Mouse (Mus musculus) myocyte (in vitro differentiated cells): ENCODE measurements around the gene Itgax. TPM values are rescaled to one million over a fixed set of nuclear protein-coding genes. Genes with fewer than 3 reads are reported as not detected.

ENCODE experiments used
- H3K27me3 ChIP-seq: one replicate; pipeline ENCODE4 v1.6.1; 2011; ENCODE audit not compliant: control insufficient read depth, insufficient read depth, insufficient read length
- H3K36me3 ChIP-seq: one replicate; pipeline ENCODE4 v1.6.1; 2011; ENCODE audit not compliant: control insufficient read depth, insufficient read depth
- H3K4me2 ChIP-seq: one replicate; pipeline ENCODE4 v1.6.1; 2011; ENCODE audit warnings: low read depth, control low read depth
- H3K4me3 ChIP-seq: one replicate; pipeline ENCODE4 v1.5.1; 2011; ENCODE audit warnings: mild to moderate bottlenecking, control low read depth, moderate library complexity
- H3K79me2 ChIP-seq: one replicate; pipeline ENCODE4 v1.6.1; 2011; ENCODE audit not compliant: control insufficient read depth, insufficient read depth
- H3ac ChIP-seq: one replicate; pipeline ENCODE4 v1.6.1; 2011; ENCODE audit not compliant: control insufficient read depth, insufficient read length
- CEBPB ChIP-seq: IDR thresholded peaks from 2 replicates; pipeline ENCODE4 v1.6.1; 2011; ENCODE audit warnings: mild to moderate bottlenecking, moderate library complexity; ENCODE audit not compliant: poor library complexity, insufficient read depth, severe bottlenecking
- E2F4 ChIP-seq: IDR thresholded peaks from one replicate; pipeline ENCODE4 v1.6.1; 2011; ENCODE audit warnings: mild to moderate bottlenecking, control low read depth, moderate library complexity; ENCODE audit not compliant: insufficient read depth
- MAX ChIP-seq: IDR thresholded peaks from one replicate; pipeline ENCODE4 v1.6.1; 2011; ENCODE audit warnings: low read depth, mild to moderate bottlenecking, control low read depth
- MYOD1 ChIP-seq, 3 experiments: IDR thresholded peaks; one replicate each; pipeline ENCODE4 v1.6.1; 2011; ENCODE audit warnings: control low read depth in 2 of 3, low read depth in 2 of 3, mild to moderate bottlenecking in 2 of 3, moderate library complexity in 1 of 3; ENCODE audit not compliant: insufficient read length in 2 of 3, control insufficient read depth in 1 of 3
- MYOG ChIP-seq, 3 experiments: IDR thresholded peaks; one replicate each; pipeline ENCODE4 v1.6.1; 2011; ENCODE audit warnings: control low read depth in 2 of 3, low read depth in 2 of 3, mild to moderate bottlenecking in 2 of 3; ENCODE audit not compliant: insufficient read length in 2 of 3, control insufficient read depth in 1 of 3, insufficient read depth in 1 of 3
- POLR2A ChIP-seq: IDR thresholded peaks from one replicate; pipeline ENCODE4 v1.6.1; 2011; ENCODE audit warnings: low read depth, mild to moderate bottlenecking, control low read depth, moderate library complexity; ENCODE audit not compliant: insufficient read length
- POLR2AphosphoS2 ChIP-seq: IDR thresholded peaks from one replicate; pipeline ENCODE4 v1.6.1; 2011; ENCODE audit warnings: low read depth, control low read depth; ENCODE audit not compliant: insufficient read length
- REST ChIP-seq: IDR thresholded peaks from one replicate; pipeline ENCODE4 v1.6.1; 2011; ENCODE audit warnings: mild to moderate bottlenecking, control low read depth, moderate library complexity; ENCODE audit not compliant: insufficient read depth, insufficient read length
- SRF ChIP-seq: IDR thresholded peaks from one replicate; pipeline ENCODE4 v1.6.1; 2011; ENCODE audit warnings: low read depth; ENCODE audit not compliant: control insufficient read depth, insufficient read length
- TCF12 ChIP-seq: IDR thresholded peaks from one replicate; pipeline ENCODE4 v1.6.1; 2011; ENCODE audit warnings: mild to moderate bottlenecking, control low read depth; ENCODE audit not compliant: poor library complexity, insufficient read depth, severe bottlenecking
- TCF3 ChIP-seq: IDR thresholded peaks from one replicate; pipeline ENCODE4 v1.6.1; 2011; ENCODE audit warnings: low read depth, control low read depth; ENCODE audit not compliant: insufficient read length
- USF1 ChIP-seq: IDR thresholded peaks from one replicate; pipeline ENCODE4 v1.6.1; 2011; ENCODE audit warnings: low read depth, mild to moderate bottlenecking, control low read depth, moderate library complexity
- polyA plus RNA-seq: library from polyadenylated mRNA; unstranded; fragments of >200 nt; fragmentation: generic; extraction: Trizol; gene quantifications from one replicate; pipeline ENCODE4 v1.2.1, GENCODE M21; 2012; ENCODE audit warnings: missing spikeins

Gene Itgax
- polyA plus RNA-seq: not detected

GRCm38 (mm10) chr7:128128741-128129720, at the start of gene Itgax:
TSS of gene Itgax (plus strand) at chr7:128129547.
- H3K4me2 ChIP-seq: no peak within 1 kb of the TSS
- H3ac ChIP-seq: no peak within 1 kb of the TSS
- no peaks in the 10 kb centered on the region for H3K36me3 ChIP-seq
- H3K4me3 ChIP-seq: no peak within 1 kb of the TSS
- H3K79me2 ChIP-seq: no peaks in the 10 kb centered on the region
- peaks cover 48% of the 10 kb centered on the region for H3K27me3 ChIP-seq
- TF ChIP-seq CEBPB (no peak), TCF3 (no peak), REST (no peak), MYOG (IDR thresholded peaks at IDR 0.05; ENCODE audit: control insufficient read depth in 1 of 3, insufficient read depth in 1 of 3, insufficient read length in 2 of 3, low read depth in 2 of 3) (no peak), POLR2AphosphoS2 (no peak), USF1 (no peak), SRF (no peak), MYOD1 (IDR thresholded peaks at IDR 0.05; ENCODE audit: control insufficient read depth in 1 of 3, insufficient read length in 2 of 3, low read depth in 2 of 3) (no peak), TCF12 (no peak), POLR2A (no peak), MAX (no peak), E2F4 (no peak)

- no peaks in the 10 kb centered on the region for H3K36me3 ChIP-seq
- H3ac ChIP-seq: no peak overlapping the region
- TF ChIP-seq POLR2A (no peak), MAX (no peak), REST (no peak), USF1 (no peak), MYOG (IDR thresholded peaks at IDR 0.05; ENCODE audit: control insufficient read depth in 1 of 3, insufficient read depth in 1 of 3, insufficient read length in 2 of 3, low read depth in 2 of 3) (peak in 1 of 3 experiments; percentile 79), POLR2AphosphoS2 (no peak), TCF3 (peak; percentile 60), E2F4 (no peak), SRF (no peak), TCF12 (peak; percentile 13), MYOD1 (IDR thresholded peaks at IDR 0.05; ENCODE audit: control insufficient read depth in 1 of 3, insufficient read length in 2 of 3, low read depth in 2 of 3) (peak in 2 of 3 experiments; percentile 63 to 82), CEBPB (no peak)
- H3K4me3 ChIP-seq: no peak overlapping the region
- H3K4me2 ChIP-seq: no peak overlapping the region
- no peaks in the 10 kb centered on the region for H3K79me2 ChIP-seq
- peaks cover 8% of the 10 kb centered on the region for H3K27me3 ChIP-seq
These were observed 49.3 kb upstream of the Itgax start for GRCm38 (mm10) chr7:128080012-128080411.

- no peak overlapping the region for H3K4me2 ChIP-seq
- H3K36me3 ChIP-seq: no peaks in the 10 kb centered on the region
- no peaks in the 10 kb centered on the region for H3K27me3 ChIP-seq
- H3K79me2 ChIP-seq: no peaks in the 10 kb centered on the region
- TF ChIP-seq TCF3: no peak
- TF ChIP-seq POLR2AphosphoS2: no peak
- no peak overlapping the region for H3K4me3 ChIP-seq
- H3ac ChIP-seq: no peak overlapping the region
These were observed 40.2 kb upstream of the Itgax start for GRCm38 (mm10) chr7:128089141-128089540.

- H3K4me2 ChIP-seq: no peak overlapping the region
- no peaks in the 10 kb centered on the region for H3K36me3 ChIP-seq
- H3K79me2 ChIP-seq: no peaks in the 10 kb centered on the region
- H3ac ChIP-seq: no peak overlapping the region
- peaks cover 2% of the 10 kb centered on the region for H3K27me3 ChIP-seq
- no peak for TF ChIP-seq MYOD1 (IDR thresholded peaks at IDR 0.05; ENCODE audit: control insufficient read depth in 1 of 3, insufficient read length in 2 of 3, low read depth in 2 of 3)
- TF ChIP-seq TCF12: no peak
- no peak for TF ChIP-seq POLR2A
- TF ChIP-seq USF1: no peak
- no peak for TF ChIP-seq POLR2AphosphoS2
- TF ChIP-seq E2F4: no peak
- no peak for TF ChIP-seq TCF3
- no peak for TF ChIP-seq SRF
- no peak for TF ChIP-seq MYOG (IDR thresholded peaks at IDR 0.05; ENCODE audit: control insufficient read depth in 1 of 3, insufficient read depth in 1 of 3, insufficient read length in 2 of 3, low read depth in 2 of 3)
- TF ChIP-seq CEBPB: no peak
- no peak for TF ChIP-seq REST
- TF ChIP-seq MAX: no peak
- H3K4me3 ChIP-seq: no peak overlapping the region
These were observed 31.2 kb upstream of the Itgax start for GRCm38 (mm10) chr7:128098135-128098534.
